In the genomic region with DNA sequence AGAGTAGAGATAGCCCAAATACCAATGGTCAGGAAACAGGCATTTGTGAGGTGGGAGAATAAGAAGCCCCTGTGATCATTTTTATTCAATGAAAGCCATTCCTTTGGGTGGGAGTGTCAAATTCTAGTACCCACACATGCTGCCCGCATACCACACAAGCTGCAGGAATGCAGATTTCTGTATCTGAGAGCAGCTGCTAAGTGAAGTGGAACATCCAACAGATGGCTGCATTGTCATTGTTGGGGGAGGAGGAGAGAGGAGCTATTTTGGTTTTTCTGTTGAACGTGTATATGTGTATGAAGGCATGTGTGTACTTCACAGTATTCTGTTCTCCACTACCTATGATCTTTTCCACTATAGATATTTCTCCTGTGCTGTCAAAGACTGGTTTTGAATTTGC, we compare ENCODE assay signal across 8 mouse cellular contexts.
DNase-seq lines count a peak whose midpoint lies in the region; ATAC-seq lines count a peak whose summit lies in the region.

No protein-coding gene starts in this region.

- no peak; the same call in 1 of the 2 replicates for ATAC-seq in embryonic facial prominence, embryonic 11.5 days (replicated peaks; ENCODE audit: insufficient number of reproducible peaks, low FRiP score, low TSS enrichment, low read depth)
- peak; percentile 55; the same call in 1 of the 2 replicates for ATAC-seq in forebrain, embryonic 13.5 days

- no peak overlapping the region for H3K9ac ChIP-seq in embryonic facial prominence, embryonic 11.5 days (replicated peaks; ENCODE audit: low read length)
- no peak overlapping the region for H3K9ac ChIP-seq in forebrain, embryonic 13.5 days

- H3K27me3 ChIP-seq in embryonic facial prominence, embryonic 11.5 days (ENCODE audit: control insufficient read depth, insufficient read depth, low read length): no peaks in the 10 kb centered on the region
- no peaks in the 10 kb centered on the region for H3K27me3 ChIP-seq in embryonic facial prominence, embryonic 10.5 days (replicated peaks; ENCODE audit: low read depth, poor library complexity, severe bottlenecking)
- no peaks in the 10 kb centered on the region for H3K27me3 ChIP-seq in forebrain, embryonic 13.5 days

- peak; percentile 28 for DNase-seq in embryonic facial prominence, embryonic 11.5 days (ENCODE audit: low spot score)
- DNase-seq in embryonic facial prominence, embryonic 10.5 days (ENCODE audit: low spot score): no peak
- DNase-seq in Muller cell, postnatal 12 days (ENCODE audit: inconsistent ontology term): peak; percentile 94
- peak; percentile 64 to 94 for DNase-seq in left cerebral cortex, postnatal 25 days (ENCODE audit: low spot score in 2 of 2)
- peak; percentile 66 for DNase-seq in right cerebral cortex, postnatal 25 days
- no peak for DNase-seq in lung, postnatal 36 days
- no peak for DNase-seq in thymus, postnatal 10 days (ENCODE audit: low spot score in 2 of 2)

- no peak overlapping the region for H3K4me3 ChIP-seq in embryonic facial prominence, embryonic 11.5 days (ENCODE audit: low read depth, low read length)
- no peak overlapping the region for H3K4me3 ChIP-seq in embryonic facial prominence, embryonic 10.5 days
- H3K4me3 ChIP-seq in forebrain, embryonic 13.5 days: no peak overlapping the region

- H3K4me1 ChIP-seq in embryonic facial prominence, embryonic 11.5 days (ENCODE audit: control insufficient read depth, insufficient read depth, low read length): no peaks in the 10 kb centered on the region
- peaks cover 7% of the 10 kb centered on the region for H3K4me1 ChIP-seq in embryonic facial prominence, embryonic 10.5 days
- no peaks in the 10 kb centered on the region; the same call in 1 of the 2 replicates for H3K4me1 ChIP-seq in forebrain, embryonic 13.5 days

- H3K4me2 ChIP-seq in embryonic facial prominence, embryonic 11.5 days (ENCODE audit: low read depth, low read length): no peak overlapping the region
- H3K4me2 ChIP-seq in forebrain, embryonic 13.5 days: no peak overlapping the region

- no peak overlapping the region for H3K27ac ChIP-seq in embryonic facial prominence, embryonic 11.5 days (replicated peaks; ENCODE audit: low read depth, low read length)
- H3K27ac ChIP-seq in embryonic facial prominence, embryonic 10.5 days (replicated peaks): no peak overlapping the region
- no peak overlapping the region for H3K27ac ChIP-seq in forebrain, embryonic 13.5 days

- no peaks in the 10 kb centered on the region for H3K36me3 ChIP-seq in embryonic facial prominence, embryonic 11.5 days (replicated peaks; ENCODE audit: control insufficient read depth, insufficient read depth, low read depth, low read length)
- no peaks in the 10 kb centered on the region for H3K36me3 ChIP-seq in embryonic facial prominence, embryonic 10.5 days (replicated peaks)
- no peaks in the 10 kb centered on the region for H3K36me3 ChIP-seq in forebrain, embryonic 13.5 days (ENCODE audit: poor library complexity, severe bottlenecking)

- intact Hi-C loops in left cerebral cortex, postnatal 25 days (cut with DNase I): loop anchor here (2.0 to 10.0 kb wide), 4 partner anchors 34 to 1327 kb away; a partner anchor contains a TSS

- WGBS in embryonic facial prominence, embryonic 11.5 days: 8% methylated on average over 2 of the region's 2 CpGs
- 12% methylated on average over 2 of the region's 2 CpGs for WGBS in embryonic facial prominence, embryonic 10.5 days
- WGBS in forebrain, embryonic 13.5 days: 10% methylated on average over 2 of the region's 2 CpGs

- no peaks in the 10 kb centered on the region for H3K9me3 ChIP-seq in embryonic facial prominence, embryonic 11.5 days (replicated peaks; ENCODE audit: control insufficient read depth, low read length)
- no peaks in the 10 kb centered on the region for H3K9me3 ChIP-seq in embryonic facial prominence, embryonic 10.5 days
- no peaks in the 10 kb centered on the region for H3K9me3 ChIP-seq in forebrain, embryonic 13.5 days (replicated peaks)

Comparison
In these comparisons a context has a peak if more than half of its experiments do, and no peak if none do; other contexts are left out.
1. DNase-seq: peak in embryonic facial prominence, embryonic 11.5 days (single experiment), Muller cell, postnatal 12 days (single experiment), left cerebral cortex, postnatal 25 days (2 of 2) and right cerebral cortex, postnatal 25 days (single experiment); none in embryonic facial prominence, embryonic 10.5 days (single experiment), lung, postnatal 36 days (single experiment) and thymus, postnatal 10 days (0 of 2).